Mouse (Mus musculus) erythroblast, embryonic 14.5 days (primary cell): ENCODE results near the gene Fbxl13. TPM values are rescaled to one million over a fixed set of nuclear protein-coding genes. Genes with fewer than 3 reads are reported as not detected.

Experiments used
- H3K27me3 ChIP-seq: 2 replicates; pipeline ENCODE4 v1.6.1; 2012; ENCODE audit warnings: inconsistent platforms; ENCODE audit not compliant: control insufficient read depth
- H3K36me3 ChIP-seq: 2 replicates; pipeline ENCODE4 v1.6.1; 2012; ENCODE audit warnings: mild to moderate bottlenecking, inconsistent platforms; ENCODE audit not compliant: control insufficient read depth
- H3K4me1 ChIP-seq: 2 replicates; pipeline ENCODE4 v1.6.1; 2012; ENCODE audit warnings: inconsistent platforms; ENCODE audit not compliant: control insufficient read depth
- H3K4me3 ChIP-seq: replicated peaks from 2 replicates; pipeline ENCODE3; 2012; ENCODE audit warnings: moderate library complexity, mild to moderate bottlenecking, inconsistent platforms
- H3K9me3 ChIP-seq: 2 replicates; pipeline ENCODE4 v1.6.1; 2012; ENCODE audit warnings: low read length, inconsistent platforms, mixed read lengths; ENCODE audit not compliant: control insufficient read depth
- GATA1 ChIP-seq: IDR thresholded peaks from 2 replicates; pipeline ENCODE4 v1.6.1; 2012; ENCODE audit warnings: low read length, inconsistent platforms, mixed read lengths
- TAL1 ChIP-seq: IDR thresholded peaks from 3 replicates; pipeline ENCODE4 v1.6.1; 2012; ENCODE audit warnings: low read length, inconsistent platforms, mixed read lengths
- polyA plus RNA-seq: library from polyadenylated mRNA; stranded (reverse); fragments of >175 nt; gene quantifications from 2 replicates; pipeline ENCODE4 v1.2.3, GENCODE M21; 2012

The Fbxl13 gene
- polyA plus RNA-seq, 1 experiment, result not detected

GRCm38 (mm10) chr5:21660850-21661249 is 15.4 kb upstream of the Fbxl13 start:
- no peaks in the 10 kb centered on the region for H3K4me1 ChIP-seq
- no peaks in the 10 kb centered on the region for H3K9me3 ChIP-seq
- H3K36me3 ChIP-seq, result peaks cover 33% of the 10 kb centered on the region
- no peak for TF ChIP-seq TAL1
- TF ChIP-seq GATA1, result no peak
- no peaks in the 10 kb centered on the region for H3K27me3 ChIP-seq
- H3K4me3 ChIP-seq, result no peak overlapping the region

- Histone ChIP-seq H3K36me3 (peaks cover 34% of the 10 kb centered on the region), H3K4me3 (no peak overlapping the region), H3K27me3 (no peaks in the 10 kb centered on the region), H3K9me3 (no peaks in the 10 kb centered on the region), H3K4me1 (no peaks in the 10 kb centered on the region)
- no peak for TF ChIP-seq TAL1
These were observed 13.4 kb upstream of the Fbxl13 start for GRCm38 (mm10) chr5:21658623-21659395.

GRCm38 (mm10) chr5:21658038-21658437 is 12.6 kb upstream of the Fbxl13 start:
- TF ChIP-seq GATA1, result no peak
- no peak for TF ChIP-seq TAL1
- no peak overlapping the region for H3K4me3 ChIP-seq
- H3K36me3 ChIP-seq, result peaks cover 34% of the 10 kb centered on the region
- H3K4me1 ChIP-seq, result no peaks in the 10 kb centered on the region
- no peaks in the 10 kb centered on the region for H3K9me3 ChIP-seq
- no peaks in the 10 kb centered on the region for H3K27me3 ChIP-seq

- Histone ChIP-seq H3K4me1 (no peaks in the 10 kb centered on the region), H3K9me3 (no peaks in the 10 kb centered on the region), H3K27me3 (no peaks in the 10 kb centered on the region), H3K4me3 (no peak overlapping the region), H3K36me3 (peaks cover 39% of the 10 kb centered on the region)
- TF ChIP-seq GATA1 (no peak), TAL1 (no peak)
These were observed 11.5 kb upstream of the Fbxl13 start for GRCm38 (mm10) chr5:21656912-21657311.

- H3K9me3 ChIP-seq, result no peaks in the 10 kb centered on the region
- no peak overlapping the region for H3K4me3 ChIP-seq
- no peaks in the 10 kb centered on the region for H3K4me1 ChIP-seq
- H3K27me3 ChIP-seq, result no peaks in the 10 kb centered on the region
- TF ChIP-seq GATA1, result no peak
- H3K36me3 ChIP-seq, result peaks cover 48% of the 10 kb centered on the region
These were observed 6.6 kb upstream of the Fbxl13 start for GRCm38 (mm10) chr5:21651885-21652612.

- H3K9me3 ChIP-seq, result no peaks in the 10 kb centered on the region
- H3K4me1 ChIP-seq, result peaks cover 13% of the 10 kb centered on the region
- no peak for TF ChIP-seq GATA1
- TF ChIP-seq TAL1, result no peak
- H3K27me3 ChIP-seq, result no peaks in the 10 kb centered on the region
- H3K36me3 ChIP-seq, result peaks cover 43% of the 10 kb centered on the region
- H3K4me3 ChIP-seq, result no peak overlapping the region
These were observed 5.3 kb upstream of the Fbxl13 start for GRCm38 (mm10) chr5:21650736-21651135.

GRCm38 (mm10) chr5:21646133-21646491 is 678 bp upstream of the Fbxl13 start:
- TF ChIP-seq TAL1, result no peak
- no peak for TF ChIP-seq GATA1
- Histone ChIP-seq H3K27me3 (peaks cover 30% of the 10 kb centered on the region), H3K4me3 (peak overlapping the region; percentile 80), H3K9me3 (no peaks in the 10 kb centered on the region), H3K36me3 (peaks cover 22% of the 10 kb centered on the region), H3K4me1 (peaks cover 19% of the 10 kb centered on the region)

- Histone ChIP-seq H3K4me1 (peaks cover 19% of the 10 kb centered on the region), H3K27me3 (peaks cover 30% of the 10 kb centered on the region), H3K9me3 (no peaks in the 10 kb centered on the region), H3K4me3 (peak overlapping the region; percentile 80), H3K36me3 (peaks cover 14% of the 10 kb centered on the region)
- no peak for TF ChIP-seq GATA1
These were observed 469 bp downstream of the Fbxl13 start for GRCm38 (mm10) chr5:21644891-21645438.

GRCm38 (mm10) chr5:21643606-21644005 is 1.8 kb downstream of the Fbxl13 start:
- peaks cover 33% of the 10 kb centered on the region for H3K27me3 ChIP-seq
- TF ChIP-seq TAL1 (no peak), GATA1 (no peak)
- peaks cover 19% of the 10 kb centered on the region for H3K4me1 ChIP-seq
- no peaks in the 10 kb centered on the region for H3K9me3 ChIP-seq
- H3K36me3 ChIP-seq, result peaks cover 3% of the 10 kb centered on the region
- no peak overlapping the region for H3K4me3 ChIP-seq
